Mouse (Mus musculus) ES-Bruce4 (cell line): Measurements from ENCODE around the gene Zdhhc1.

Source experiments
- CTCF ChIP-seq: IDR thresholded peaks from one replicate; pipeline ENCODE4 v1.8.1; 2011; ENCODE audit warnings: low read depth, low read length
- EP300 ChIP-seq: IDR thresholded peaks from 2 replicates; pipeline ENCODE4 v1.6.1; 2011; ENCODE audit warnings: low read depth, low read length; ENCODE audit not compliant: insufficient read depth
- POLR2A ChIP-seq: IDR thresholded peaks from one replicate; pipeline ENCODE4 v1.8.1; 2011; ENCODE audit warnings: low read length; ENCODE audit not compliant: insufficient read depth

DNA sequence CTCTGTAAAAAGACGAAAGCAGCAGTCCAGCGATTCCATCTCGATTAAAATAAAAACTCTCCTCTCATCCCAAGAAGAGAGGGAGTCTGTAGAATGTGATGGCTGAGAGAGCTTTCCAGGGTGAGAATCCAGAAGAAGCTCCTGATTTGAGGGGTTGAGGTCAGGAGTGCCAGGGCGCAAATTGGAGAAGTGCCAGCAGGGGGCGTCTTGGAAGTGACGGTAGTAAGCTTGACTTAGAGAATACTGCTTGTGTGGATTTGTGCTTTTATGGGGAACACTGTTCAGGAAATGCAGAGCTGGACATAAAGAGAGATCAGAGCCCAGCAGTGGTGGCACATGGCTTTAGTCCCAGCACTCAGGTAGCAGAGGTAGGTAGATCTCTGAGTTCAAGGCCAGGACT lies 55.3 kb downstream of the Zdhhc1 start:
- TF ChIP-seq EP300, result no peak
- TF ChIP-seq POLR2A, result no peak
- peak; percentile 74 for TF ChIP-seq CTCF
